Mouse (Mus musculus) A20 (cell line): Measurements from ENCODE around the gene Gm9747.
A peak's percentile ranks its signal among the peaks of the same experiment; 100 is the strongest.

Experiments
- DNase-seq: peaks from one replicate; pipeline ENCODE4 v3.0.0-alpha.2; 2011; ENCODE audit warnings: low read depth, low spot score

Gene Gm9747

DNA sequence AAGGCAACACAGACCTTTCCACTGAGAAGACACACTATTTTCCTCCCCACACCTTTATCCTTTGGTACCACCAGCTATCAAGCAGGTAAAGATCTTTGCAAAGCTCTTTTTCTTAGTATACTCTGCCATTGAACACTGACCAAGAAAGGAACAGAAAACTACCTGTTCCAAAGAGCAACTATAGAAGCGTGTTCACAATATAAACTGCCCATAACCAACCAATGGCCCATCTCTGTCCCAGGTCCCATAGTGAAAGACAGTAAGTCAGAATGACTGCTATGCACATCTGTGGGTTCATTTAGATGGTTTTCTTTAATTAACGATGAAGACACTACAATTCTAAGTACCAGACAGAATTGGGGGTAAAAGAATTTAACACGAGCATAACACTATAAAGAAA, at the start of gene Gm9747:
Gene Gm9747, plus strand, starts transcription at position 301 of the 400 bp plus-strand sequence.
- DNase-seq = no peak

DNA sequence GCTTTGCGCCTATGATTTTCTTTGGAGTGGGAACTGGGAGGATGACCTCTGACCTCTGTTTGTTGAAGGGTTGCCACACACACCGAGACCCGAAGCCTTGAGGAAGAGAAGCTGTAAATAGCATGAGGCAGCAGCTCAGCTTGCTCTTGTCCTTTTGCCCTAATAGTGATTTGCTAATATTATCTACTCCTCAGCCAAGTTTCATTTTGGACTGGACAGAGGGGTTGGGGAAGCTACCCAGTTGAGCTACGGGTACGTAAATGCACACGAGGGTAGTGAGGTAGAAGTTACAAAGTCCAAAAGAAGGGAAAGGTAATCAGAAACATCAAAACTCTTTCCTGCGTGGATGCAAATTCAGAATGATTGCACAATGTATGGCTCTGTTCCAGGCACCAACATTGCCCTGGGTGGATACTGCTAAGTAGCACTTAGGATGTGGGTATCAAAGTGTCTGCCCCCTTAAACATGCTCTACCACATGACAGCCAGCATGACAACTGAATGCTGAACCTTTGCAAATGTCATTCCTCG, 48.9 kb upstream of the Gm9747 start:
- DNase-seq = no peak

DNA sequence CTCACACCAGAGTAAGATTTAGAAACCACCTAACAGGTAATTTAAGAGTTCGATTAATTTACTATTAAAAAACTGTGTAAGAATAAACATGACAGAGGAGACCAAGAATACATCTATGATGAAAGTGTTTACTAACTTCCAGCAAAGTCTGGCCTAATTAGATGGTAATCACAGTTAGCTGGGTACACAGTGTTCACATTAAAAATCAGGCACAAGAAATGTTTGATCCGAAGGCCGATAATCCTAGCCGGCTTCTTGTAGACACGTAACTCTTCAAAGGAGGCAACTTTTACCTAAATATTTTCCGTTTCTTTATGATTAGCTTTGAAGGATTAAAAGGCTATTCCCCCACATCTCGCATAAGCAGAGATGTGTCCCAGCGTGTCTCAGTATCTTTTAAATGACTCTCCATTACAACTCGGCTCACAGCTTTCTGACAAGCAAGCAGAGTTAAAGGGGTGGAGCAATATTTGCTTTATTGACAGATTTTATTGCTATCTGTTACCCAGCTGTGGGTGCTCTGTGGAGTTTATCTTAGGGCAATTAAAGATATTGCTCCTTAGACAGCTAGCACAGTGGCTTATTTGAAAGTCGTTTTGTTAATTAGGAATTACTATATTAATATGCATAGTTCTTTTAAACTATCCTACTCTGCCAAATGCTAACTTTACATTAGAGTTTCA, 44.2 kb upstream of the Gm9747 start:
- no peak for DNase-seq

DNA sequence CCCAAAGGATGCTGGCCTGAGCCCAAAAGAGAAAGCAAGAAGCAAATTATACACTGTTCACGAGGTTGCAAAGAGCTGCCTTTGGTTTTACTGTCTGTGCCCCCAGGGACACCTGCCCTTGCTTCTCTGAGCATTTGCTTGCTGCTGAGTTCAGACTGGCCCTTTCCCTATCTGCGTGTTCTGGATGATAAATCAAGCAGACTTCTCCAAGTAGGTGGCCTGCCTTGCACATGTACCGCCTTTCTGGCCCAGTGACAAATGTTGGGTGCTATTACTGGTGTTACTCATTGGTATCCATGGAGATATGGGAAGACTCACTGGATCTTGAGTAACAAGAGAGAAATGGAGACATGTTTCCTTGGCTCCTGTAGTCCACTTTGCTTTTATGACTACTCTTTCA, 43.4 kb upstream of the Gm9747 start:
- DNase-seq = no peak

DNA sequence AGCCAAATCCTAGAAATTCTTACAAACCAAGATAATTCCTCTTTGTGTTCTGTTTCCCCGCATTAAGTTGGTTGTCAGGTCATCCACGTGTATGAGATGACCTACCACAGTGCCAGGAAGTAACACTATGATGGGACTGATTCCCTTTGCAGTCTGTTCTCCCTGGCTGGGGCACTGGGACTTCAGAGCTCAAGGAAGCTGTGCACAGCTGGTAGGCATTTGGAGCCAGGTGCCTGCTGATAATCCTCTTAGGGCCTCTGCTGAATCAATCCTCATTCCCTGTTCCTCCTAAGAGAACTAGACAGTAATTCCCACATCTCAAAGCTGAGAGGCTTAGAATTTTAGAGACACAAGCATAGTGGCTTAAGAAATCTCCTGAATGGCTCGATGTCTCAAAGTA, 41.3 kb upstream of the Gm9747 start:
- DNase-seq = no peak

DNA sequence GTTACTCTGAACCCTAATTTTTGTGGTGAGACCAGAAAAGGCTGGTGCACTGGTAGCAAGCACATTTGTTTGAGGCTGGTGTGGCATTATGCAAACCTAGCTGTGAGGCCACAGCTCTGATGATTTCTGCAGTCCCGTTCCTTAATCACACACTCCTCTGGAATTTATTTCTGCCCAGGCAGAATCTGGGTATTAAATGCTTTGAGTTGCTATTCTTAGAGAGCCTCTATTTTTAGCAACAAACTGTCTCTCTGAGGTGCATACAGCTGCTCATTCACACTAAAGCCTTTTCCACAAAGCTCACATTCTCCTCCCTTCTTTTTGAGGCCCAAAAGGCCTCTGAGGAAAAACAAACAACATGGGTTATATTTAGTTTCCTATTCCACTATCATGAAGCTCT, 33.0 kb upstream of the Gm9747 start:
- DNase-seq = no peak

DNA sequence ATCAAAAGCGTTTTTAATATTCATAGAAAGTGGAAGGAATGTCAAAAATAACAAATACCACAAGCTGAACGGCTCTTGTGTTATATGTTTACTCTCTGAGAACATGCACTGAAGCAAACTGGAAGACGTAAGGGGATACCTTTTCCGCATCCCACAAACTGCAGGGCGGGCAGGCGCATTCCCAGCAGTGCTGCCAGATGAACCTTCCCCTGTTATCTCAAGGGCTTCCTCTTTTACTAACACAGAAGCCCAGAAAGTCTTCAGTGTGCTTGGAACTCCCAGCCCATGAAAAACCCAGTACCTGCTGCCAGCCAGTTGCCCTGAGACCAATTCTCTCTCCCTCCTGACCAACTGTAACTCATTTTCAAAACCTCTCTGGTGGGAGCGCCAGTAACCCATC, 32.3 kb upstream of the Gm9747 start:
- no peak for DNase-seq

DNA sequence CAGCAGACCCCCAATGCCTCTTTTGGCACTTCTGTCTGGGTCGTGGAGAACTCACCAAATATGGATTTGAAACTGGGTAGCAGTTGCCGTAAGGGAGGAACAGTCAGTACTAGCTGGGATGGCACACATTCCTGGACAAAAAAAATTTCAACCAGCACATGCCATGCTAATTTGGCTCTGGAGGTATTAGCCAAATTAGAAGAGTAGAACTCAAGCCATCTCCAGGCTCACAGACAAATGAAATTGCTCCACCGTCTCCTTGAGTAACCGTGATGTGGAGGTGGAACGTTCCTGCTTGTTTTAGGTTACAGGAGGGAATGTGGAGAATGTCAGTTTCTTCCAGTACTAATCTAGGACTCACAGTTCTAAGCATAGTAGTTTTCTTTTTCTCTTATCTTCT, 25.4 kb upstream of the Gm9747 start:
- DNase-seq = no peak

DNA sequence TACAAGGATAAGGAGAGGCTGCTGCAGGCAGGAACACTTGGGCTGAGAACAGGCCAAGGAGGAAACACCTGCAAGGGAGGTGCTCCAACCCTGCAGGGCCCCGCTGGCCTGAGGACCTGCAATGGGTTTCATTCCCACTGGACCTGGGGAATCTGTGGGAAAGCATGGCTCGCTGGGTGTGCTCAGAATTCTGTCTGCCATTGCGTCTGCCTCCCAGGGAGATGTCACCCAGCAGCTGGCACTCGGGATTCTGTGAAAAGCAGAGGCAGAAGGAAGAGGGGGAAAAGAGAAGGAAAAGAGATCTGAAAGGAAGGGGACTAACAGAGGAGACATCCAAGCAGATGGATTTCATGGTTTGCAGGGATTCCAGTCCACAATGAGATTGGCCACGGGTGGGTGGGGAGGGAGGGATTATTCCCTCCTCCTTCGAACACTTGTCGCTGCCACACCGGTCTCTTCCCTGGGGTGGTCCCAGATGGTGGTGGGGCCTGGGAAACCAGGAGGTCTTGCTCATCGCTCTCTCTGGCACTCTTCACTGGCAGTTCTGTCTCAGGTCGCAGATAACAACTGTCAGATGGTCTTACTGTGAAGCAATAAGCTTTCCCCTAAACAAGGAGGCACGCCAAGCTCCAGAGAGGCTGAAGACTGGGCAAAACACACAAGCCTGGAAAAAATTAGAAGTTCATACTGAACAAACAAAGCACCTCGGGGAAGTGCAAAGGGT, 12.1 kb upstream of the Gm9747 start:
- no peak for DNase-seq

DNA sequence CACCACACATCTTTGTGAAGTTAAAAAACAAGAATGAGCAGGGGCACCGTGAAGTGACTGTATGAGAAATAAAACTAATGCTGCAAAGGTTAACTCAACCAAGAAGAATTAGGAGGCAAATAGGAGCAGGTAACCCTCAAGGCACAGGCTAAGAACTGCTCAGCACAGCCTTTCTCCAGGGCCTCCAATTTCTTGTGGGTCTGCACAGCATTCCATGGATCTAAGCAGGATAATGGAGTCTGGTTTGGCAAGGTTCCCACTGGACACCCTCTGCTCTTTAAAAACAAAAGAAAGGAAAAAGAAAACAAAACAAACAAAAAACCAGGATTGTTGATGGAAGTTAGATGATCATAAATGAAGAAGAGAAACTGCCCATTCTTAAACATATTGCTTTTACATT, 11.4 kb upstream of the Gm9747 start:
- no peak for DNase-seq

DNA sequence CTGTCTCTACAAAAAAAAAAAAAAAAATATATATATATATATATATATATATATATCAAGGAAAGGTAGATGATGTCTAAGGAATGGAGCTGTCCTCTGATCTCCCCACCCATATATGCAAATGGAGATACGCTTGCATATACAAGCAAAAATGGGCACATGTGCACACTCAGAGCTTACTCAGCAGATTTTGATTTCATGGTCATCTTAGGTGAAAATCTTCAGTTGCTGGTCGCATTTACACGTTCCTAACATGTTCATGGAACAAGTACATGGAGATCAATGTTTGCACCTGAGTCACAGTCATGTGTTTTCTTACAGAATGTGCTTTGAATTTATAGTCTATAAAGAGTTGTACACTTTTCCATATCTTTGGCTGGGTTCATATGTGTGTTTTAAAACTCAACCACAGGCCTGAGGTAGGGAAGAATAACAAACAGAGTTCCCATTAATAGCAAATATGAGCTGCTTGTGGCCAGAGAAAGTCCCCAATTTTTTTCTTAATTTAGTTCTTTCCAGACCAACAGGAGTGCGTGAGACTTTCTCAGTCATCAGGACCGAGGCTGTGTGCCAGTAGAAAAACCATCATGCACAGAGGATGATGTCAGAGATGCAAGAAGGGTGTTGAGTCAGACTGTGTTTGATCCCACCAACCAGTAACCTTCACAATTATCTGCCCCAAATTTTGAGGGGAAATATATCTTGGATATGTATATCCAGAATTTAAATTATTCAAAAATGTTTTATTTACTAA, 9.7 kb upstream of the Gm9747 start:
- DNase-seq = no peak

DNA sequence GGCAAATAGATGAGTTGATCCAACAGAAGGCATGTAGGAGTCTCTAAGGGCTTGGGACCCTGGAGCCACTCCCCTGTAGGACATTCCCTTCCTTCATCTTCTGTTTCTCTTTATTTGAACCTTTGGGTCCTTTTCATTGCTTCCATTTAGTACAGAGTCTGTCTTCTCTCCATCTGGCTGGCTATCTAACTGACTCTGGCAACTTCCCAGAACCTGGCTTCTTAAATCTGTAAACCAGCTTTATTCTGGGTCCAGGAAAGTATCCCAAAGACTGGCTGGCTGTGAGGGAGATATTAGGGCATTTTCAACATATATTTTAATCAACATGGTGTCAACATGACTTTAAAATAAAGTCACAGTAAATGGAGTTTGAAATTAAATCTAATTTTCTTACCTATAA, 4.1 kb upstream of the Gm9747 start:
- DNase-seq = no peak

DNA sequence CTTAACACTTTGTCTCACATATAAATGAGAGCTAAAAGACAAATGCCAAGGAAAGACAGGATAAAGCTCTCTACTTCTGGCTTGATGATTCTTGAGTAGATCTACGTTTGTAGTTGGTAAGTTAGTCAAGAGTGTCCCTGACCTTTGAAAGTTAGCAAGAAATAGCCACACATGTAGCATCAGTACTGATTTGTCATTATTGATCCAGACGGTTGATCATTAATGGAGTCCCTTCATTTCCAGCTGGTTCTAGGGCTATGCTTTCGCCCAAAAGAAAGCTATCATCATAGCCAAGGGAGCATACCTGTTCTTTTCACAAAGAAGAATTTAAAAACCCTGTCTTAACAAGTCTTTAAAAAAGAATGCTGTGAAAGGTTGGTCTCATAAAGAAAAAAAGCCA, 1.7 kb downstream of the Gm9747 start:
- DNase-seq = no peak

DNA sequence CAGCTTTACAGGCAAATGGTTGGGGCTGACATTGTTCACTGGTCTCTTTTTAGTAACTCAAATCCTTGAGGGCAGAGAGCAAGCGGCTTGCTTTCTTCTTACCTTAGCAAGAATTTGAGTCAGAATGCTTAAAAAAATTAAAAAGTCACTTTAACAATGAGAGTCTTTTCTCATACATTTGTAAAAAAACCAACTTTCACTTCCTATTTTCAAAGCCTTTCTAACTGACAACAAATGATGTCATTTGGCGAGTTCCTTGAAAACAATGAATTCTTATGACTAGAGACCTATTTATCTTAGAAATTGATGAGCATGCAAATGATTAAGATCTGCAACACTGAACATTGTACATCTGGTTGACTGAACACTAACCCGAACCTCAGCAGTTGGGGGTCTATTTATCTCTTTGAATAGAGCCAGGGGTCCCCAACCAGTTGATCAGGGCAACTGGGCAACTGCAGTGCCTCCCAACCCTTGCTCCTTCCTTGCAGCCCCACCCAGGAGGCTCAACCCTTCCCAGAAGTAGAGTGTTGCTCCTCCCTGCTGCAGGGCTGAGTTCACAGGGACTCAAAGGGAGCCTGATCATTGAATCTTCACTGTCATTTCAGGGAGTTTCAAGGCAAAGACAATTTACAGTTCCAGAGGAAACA, 2.7 kb downstream of the Gm9747 start:
- DNase-seq = peak; percentile 9

DNA sequence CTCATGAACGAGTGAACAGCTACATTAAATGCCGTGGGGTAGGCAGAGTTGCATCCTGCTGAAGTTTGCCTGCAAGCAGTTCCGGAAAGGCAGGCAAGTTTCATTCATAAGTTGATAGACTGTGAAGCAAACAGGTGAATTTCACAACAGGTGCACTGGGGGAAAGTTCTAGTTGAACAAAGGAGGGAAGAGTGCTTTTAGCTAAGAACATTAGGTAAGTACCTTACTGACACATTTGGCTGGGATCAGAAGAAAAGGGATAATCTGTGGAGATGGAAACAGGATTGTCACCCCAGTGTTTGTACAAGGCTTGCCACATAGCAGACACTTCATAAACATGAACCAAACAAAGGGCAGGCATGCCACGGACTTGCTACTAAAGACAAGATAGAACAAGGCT, 5.3 kb downstream of the Gm9747 start:
- no peak for DNase-seq

DNA sequence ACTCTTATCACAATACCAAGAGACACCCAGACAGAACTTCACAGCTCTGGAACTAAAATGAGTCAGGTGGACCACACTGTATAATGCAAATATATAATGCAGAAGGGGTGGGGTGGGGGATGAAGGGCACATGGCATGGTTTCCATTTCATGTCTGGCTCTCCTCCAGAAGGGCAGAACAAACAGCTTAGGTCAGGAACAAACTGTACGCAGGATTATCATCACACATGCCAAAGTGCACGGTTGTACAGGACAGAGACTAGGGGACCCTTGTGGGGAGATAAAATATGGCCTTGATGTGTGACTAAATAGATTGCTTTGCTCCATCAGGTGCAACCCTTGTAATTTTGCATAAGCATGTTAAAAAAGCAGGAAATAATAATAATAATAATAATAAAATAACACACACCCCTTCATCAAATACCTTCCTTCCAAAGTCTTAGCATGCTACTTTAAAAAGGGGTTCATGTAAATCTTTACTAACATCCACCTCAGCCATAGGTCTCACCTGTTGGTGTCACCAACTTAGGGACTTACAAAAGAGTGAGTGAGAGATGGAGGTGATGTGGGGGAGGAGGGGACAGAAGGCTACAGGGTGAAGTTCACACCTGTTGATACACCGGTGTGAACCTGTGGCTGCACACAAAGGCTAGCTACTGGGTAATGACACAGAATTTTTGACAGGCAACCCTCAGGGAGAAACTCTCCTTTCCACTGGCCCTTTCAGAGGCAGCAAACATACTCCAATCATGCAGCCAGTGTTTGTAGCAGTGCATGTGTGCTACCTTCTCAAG, 6.7 kb downstream of the Gm9747 start:
- no peak for DNase-seq

DNA sequence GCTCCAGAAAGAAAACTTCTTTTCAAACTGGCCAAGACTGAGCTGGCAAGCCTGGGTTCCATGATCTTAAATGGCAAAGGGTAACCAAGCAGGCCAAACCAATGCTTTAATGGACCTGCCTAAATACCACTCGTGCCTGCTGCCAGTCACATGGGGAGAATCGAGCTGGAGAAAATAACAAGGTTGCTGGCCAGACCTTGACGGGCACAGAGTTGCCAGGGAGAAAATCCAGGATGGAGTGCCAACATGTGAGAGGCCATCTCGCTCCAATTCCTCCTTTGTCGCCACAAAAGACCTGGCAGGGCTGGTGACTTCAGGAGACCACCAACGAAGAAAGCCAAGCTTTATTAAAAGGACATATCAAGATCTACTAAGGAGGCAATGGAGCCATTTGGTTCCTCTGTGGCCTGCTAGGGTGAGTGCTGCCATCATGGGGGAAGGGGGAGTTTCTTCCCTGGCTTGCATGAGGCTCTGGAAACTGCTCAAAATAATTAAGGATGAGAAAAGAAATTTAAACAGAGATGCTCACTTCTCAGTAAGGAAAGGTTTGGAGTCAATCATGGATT, 10.4 kb downstream of the Gm9747 start:
- DNase-seq = no peak

DNA sequence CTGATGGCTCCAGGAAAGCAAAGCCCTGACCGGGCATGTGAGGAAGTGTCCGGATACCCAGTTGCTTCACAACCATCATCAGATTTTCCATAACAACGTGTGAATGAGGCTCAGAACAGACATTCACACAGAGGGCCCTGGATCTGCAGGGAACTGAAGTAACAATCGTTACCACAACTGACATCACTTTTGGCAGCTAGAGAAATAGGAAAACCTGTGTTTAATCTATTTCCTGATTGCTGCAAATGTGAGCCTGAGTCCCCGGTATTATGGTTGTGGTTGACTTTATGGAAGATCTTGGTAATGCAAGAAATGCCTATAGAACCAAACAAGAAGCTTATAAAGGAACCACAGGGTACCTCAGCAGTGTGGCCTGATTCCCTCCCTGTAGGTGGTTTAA, 12.1 kb downstream of the Gm9747 start:
- no peak for DNase-seq

DNA sequence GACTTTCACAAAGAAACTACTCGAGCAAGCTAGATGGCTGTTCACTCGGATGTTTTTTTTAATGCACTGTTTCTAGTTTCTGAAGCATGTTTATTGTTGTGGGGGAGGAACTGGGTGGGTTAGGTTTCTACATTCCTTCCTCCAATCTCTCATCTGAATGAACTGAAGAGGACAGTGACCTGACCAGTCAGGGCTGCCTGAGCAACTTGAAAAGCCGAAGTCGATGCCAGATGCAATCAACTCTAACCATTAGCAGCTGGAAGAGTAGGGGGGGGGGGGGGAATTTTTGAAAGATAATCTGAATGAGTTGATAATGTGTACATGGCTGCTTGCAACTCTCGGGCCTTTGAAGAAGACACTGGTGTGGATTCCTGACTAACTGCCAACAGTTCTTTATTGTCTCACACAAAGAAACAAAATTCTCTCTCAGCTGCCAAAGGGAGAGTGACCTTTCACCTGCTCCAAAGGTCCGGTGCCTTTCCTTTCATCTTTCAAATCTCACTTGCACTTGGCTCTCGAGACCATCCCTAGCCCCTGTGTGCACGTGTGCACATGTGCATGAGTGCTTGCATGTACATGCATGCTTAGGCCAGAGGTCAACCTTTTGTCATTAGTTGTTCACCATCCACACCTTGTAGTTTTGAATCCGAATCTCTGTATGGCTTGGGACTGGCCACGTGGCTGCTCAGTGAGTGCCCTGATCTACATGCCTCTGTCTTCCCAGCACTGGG, 14.5 kb downstream of the Gm9747 start:
- no peak for DNase-seq

DNA sequence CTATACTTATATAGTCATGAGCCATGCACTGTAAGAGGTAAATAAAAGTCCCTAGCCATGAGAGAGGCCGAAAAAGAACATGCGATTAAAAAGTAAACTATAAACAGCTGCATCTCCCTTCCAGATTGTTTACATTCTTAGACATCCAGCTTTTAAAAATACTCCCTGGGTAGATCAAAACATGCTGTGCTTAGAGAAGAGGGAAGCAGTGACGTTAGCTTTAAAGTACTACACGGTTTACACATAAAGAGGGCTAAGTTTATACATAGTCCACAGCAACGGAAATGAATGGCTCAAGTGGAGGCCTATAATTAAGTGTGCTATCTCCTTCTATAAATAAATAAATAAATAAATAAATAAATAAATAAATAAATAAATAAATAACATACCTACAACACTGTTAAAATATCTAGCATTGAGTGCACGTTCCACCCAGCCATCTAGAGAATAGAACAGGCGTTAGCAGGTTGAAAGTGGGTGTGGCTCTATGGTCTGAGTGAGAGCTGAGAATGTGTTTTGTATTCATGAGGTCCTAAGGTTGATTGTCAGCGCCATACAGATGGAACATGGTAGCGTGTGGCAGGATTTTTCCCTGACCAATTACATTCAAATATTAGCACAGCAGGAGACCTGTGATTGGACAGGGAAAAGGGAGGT, 21.0 kb downstream of the Gm9747 start:
- DNase-seq = no peak
